Mouse (Mus musculus): ENCODE measurements around the gene 2010300C02Rik.

The 2010300C02Rik gene

GRCm38 (mm10) chr1:37566344-37566743, 153.5 kb downstream of the 2010300C02Rik start:
- DNase-seq, result no peak

- DNase-seq, result no peak
These were observed 154.5 kb downstream of the 2010300C02Rik start for GRCm38 (mm10) chr1:37565396-37565795.

GRCm38 (mm10) chr1:37561955-37562354, 157.9 kb downstream of the 2010300C02Rik start:
- no peak for DNase-seq

Data from thymus, adult 18-20 months (tissue).